Mouse (Mus musculus) ovary, adult 2 months (tissue): ENCODE measurements around the gene Slc22a27. TPM values are rescaled to one million over a fixed set of nuclear protein-coding genes. Genes with fewer than 3 reads are reported as not detected.

Experiments
- polyA plus RNA-seq: library from polyadenylated mRNA; depleted of rRNA; stranded (reverse); fragments of >200 nt; gene quantifications from 2 replicates; pipeline ENCODE4 v1.2.3, GENCODE M21; 2012; rRNA removed

Slc22a27 gene
- not detected in 2 replicates for polyA plus RNA-seq

GRCm38 (mm10) chr19:7965927-7966326 is at the start of gene Slc22a27:
Gene Slc22a27, minus strand, starts transcription at chr19:7966027.

Other genes with a start within 250 kb of the Slc22a27 start
- not detected in 2 replicates for gene Slc22a26, start 163.4 kb downstream of the Slc22a27 start, polyA plus RNA-seq
- not detected in 2 replicates for gene Slc22a28, start 166.0 kb upstream of the Slc22a27 start, polyA plus RNA-seq